Mouse (Mus musculus) liver (tissue): ENCODE measurements around the gene Frmd6.

Source experiments
- DNase-seq: peaks from one replicate; pipeline ENCODE4 v3.0.0-alpha.2; 2020; ENCODE audit warnings: mixed read lengths

The Frmd6 gene

GRCm38 (mm10) chr12:70811772-70812171, 13.5 kb upstream of the Frmd6 start:
- no peak for DNase-seq

GRCm38 (mm10) chr12:70812176-70812575, 13.1 kb upstream of the Frmd6 start:
- no peak for DNase-seq

- DNase-seq, result no peak
Measured at GRCm38 (mm10) chr12:70812822-70813465, 12.4 kb upstream of the Frmd6 start.

GRCm38 (mm10) chr12:70816731-70817130, 8.6 kb upstream of the Frmd6 start:
- DNase-seq, result no peak

- DNase-seq, result no peak
Measured at GRCm38 (mm10) chr12:70824017-70824416, 1.3 kb upstream of the Frmd6 start.

GRCm38 (mm10) chr12:70825651-70826317, 470 bp downstream of the Frmd6 start:
- DNase-seq, result peak; percentile 48

GRCm38 (mm10) chr12:70826318-70827072, 1.2 kb downstream of the Frmd6 start:
- no peak for DNase-seq

- no peak for DNase-seq
Measured at GRCm38 (mm10) chr12:70827187-70827900, 2.0 kb downstream of the Frmd6 start.

GRCm38 (mm10) chr12:70827901-70828271, 2.6 kb downstream of the Frmd6 start:
- DNase-seq, result no peak

GRCm38 (mm10) chr12:70830982-70831566, 5.8 kb downstream of the Frmd6 start:
- DNase-seq, result no peak

GRCm38 (mm10) chr12:70832216-70832998, 7.1 kb downstream of the Frmd6 start:
- DNase-seq, result no peak

GRCm38 (mm10) chr12:70833050-70833449, 7.7 kb downstream of the Frmd6 start:
- DNase-seq, result no peak

- DNase-seq, result no peak
Measured at GRCm38 (mm10) chr12:70834043-70834442, 8.7 kb downstream of the Frmd6 start.

GRCm38 (mm10) chr12:70835004-70835403, 9.7 kb downstream of the Frmd6 start:
- no peak for DNase-seq

GRCm38 (mm10) chr12:70837792-70838321, 12.5 kb downstream of the Frmd6 start:
- no peak for DNase-seq

GRCm38 (mm10) chr12:70845371-70845770, 20.1 kb downstream of the Frmd6 start:
- DNase-seq, result no peak

GRCm38 (mm10) chr12:70849024-70849423, 23.7 kb downstream of the Frmd6 start:
- DNase-seq, result no peak

- no peak for DNase-seq
Measured at GRCm38 (mm10) chr12:70849517-70850291, 24.4 kb downstream of the Frmd6 start.

GRCm38 (mm10) chr12:70851342-70851960, 26.1 kb downstream of the Frmd6 start:
- DNase-seq, result no peak

GRCm38 (mm10) chr12:70853026-70853425, 27.7 kb downstream of the Frmd6 start:
- DNase-seq, result no peak
